Mouse (Mus musculus) T-helper 2 cell (primary cell): ENCODE measurements around the gene Gm21812.
"Not testable (repeated sequence)": the region's sequence is repeated elsewhere in the genome, so short reads cannot be mapped to it uniquely, and the experiment has no call there.

Source experiments
- in situ Hi-C: fragments of 300-600 bp; cut with MboI, MseI; formaldehyde crosslinking; loops from one replicate; pipeline ENCODE4 v1.15.1; 2025; ENCODE audit warnings: high pct_unique_total_duplicates

Gm21812 gene

DNA sequence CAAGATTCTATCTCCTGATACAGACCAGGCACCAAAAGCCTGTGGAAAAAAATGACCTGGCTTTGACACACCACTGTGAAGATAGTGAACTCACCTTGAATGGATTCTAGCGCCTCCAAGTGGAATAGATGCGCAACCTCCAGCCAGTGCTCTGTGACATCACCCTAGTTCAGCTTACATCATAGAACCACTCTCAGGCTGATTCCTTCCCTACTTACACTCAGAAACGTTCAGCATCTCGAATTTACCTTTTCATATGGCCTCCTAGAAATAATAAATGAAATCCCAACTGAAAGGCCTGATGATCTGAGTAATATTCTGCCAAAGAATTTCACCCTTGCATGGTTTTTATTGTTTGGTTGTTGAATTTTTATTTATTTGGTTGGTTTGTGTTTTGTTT is at the start of gene Gm21812:
Gene Gm21812, minus strand, starts transcription at position 101 of the 400 bp plus-strand sequence.
- in situ Hi-C loops: not testable (repeated sequence)
